Mouse (Mus musculus) neural tube, embryonic 14.5 days (tissue): ENCODE measurements around the gene Rrp7a. TPM values are rescaled to one million over a fixed set of nuclear protein-coding genes. Genes with fewer than 3 reads are reported as not detected.
A peak's percentile ranks its signal among the peaks of the same experiment; 100 is the strongest.
"Not testable (repeated sequence)": the region's sequence is repeated elsewhere in the genome, so short reads cannot be mapped to it uniquely, and the experiment has no call there.

ENCODE experiments used
- ATAC-seq: fragments of 200-750 bp; cut with Nextera tagmentation; 2 replicates; pipeline ENCODE4 v1.8.0; 2017; ENCODE audit warnings: low read depth, mild to moderate bottlenecking, moderate TSS enrichment, moderate library complexity
- H3K27ac ChIP-seq: fragments of 300-500 bp; sonication (generic); 2 replicates; pipeline ENCODE4 v1.5.1; 2014; ENCODE audit warnings: low read depth, mild to moderate bottlenecking, control low read depth, low read length, moderate library complexity, mixed read lengths
- H3K27me3 ChIP-seq: fragments of 300-500 bp; sonication (generic); 2 replicates; pipeline ENCODE4 v1.6.1; 2014; ENCODE audit warnings: low read length; ENCODE audit not compliant: control insufficient read depth, insufficient read depth
- H3K36me3 ChIP-seq: fragments of 300-500 bp; sonication (generic); 2 replicates; pipeline ENCODE4 v1.6.1; 2014; ENCODE audit warnings: low read length, mixed read lengths; ENCODE audit not compliant: control insufficient read depth, insufficient read depth
- H3K4me1 ChIP-seq: fragments of 300-500 bp; sonication (generic); 2 replicates; pipeline ENCODE4 v1.6.1; 2014; ENCODE audit warnings: low read length; ENCODE audit not compliant: control insufficient read depth, insufficient read depth
- H3K4me2 ChIP-seq: fragments of 300-500 bp; sonication (generic); 2 replicates; pipeline ENCODE4 v1.6.1; 2014; ENCODE audit warnings: mild to moderate bottlenecking, low read depth, low read length, control low read depth
- H3K4me3 ChIP-seq: fragments of 300-500 bp; sonication (generic); 2 replicates; pipeline ENCODE4 v1.5.1; 2014; ENCODE audit warnings: low read depth, low read length, control low read depth, mixed read lengths
- H3K9ac ChIP-seq: fragments of 300-500 bp; sonication (generic); replicated peaks from 2 replicates; pipeline ENCODE4 v1.6.1; 2014; ENCODE audit warnings: low read depth, mild to moderate bottlenecking, control low read depth, low read length, mixed read lengths
- H3K9me3 ChIP-seq: fragments of 300-500 bp; sonication (generic); 2 replicates; pipeline ENCODE4 v1.6.1; 2016; ENCODE audit warnings: low read length; ENCODE audit not compliant: control insufficient read depth
- WGBS: fragments of 180-500 bp; shearing (Covaris S2); extraction: QIAGEN DNeasy Blood & Tissue Kit; methylation state at CpG from one replicate; pipeline ENCODE4 v1.1.7; 2014; 5-methylcytosine and 5-hydroxymethylcytosine counted together
- polyA plus RNA-seq: library from polyadenylated mRNA; unstranded; fragments of >200 nt; fragmentation: Nextera tagmentation; extraction: Ambion mirVana; gene quantifications from 2 replicates; pipeline ENCODE4 v1.2.1, GENCODE M21; 2014

Gene Rrp7a
- polyA plus RNA-seq, 1 experiment from 2014 or later = 52.1 TPM

- H3K4me1 ChIP-seq = peaks cover 10% of the 10 kb centered on the region; the same call in 1 of the 2 replicates
Measured at GRCm38 (mm10) chr15:83148801-83149195, 26.2 kb upstream of the Rrp7a start.

GRCm38 (mm10) chr15:83148395-83148794 lies 25.8 kb upstream of the Rrp7a start:
- no peak for ATAC-seq
- H3K9me3 ChIP-seq = no peaks in the 10 kb centered on the region
- 4% methylated on average over 21 of the region's 21 CpGs for WGBS
- H3K27me3 ChIP-seq = no peaks in the 10 kb centered on the region
- peak overlapping the region; percentile 98 for H3K27ac ChIP-seq
- peak overlapping the region; percentile 73 for H3K4me3 ChIP-seq
- H3K4me1 ChIP-seq = peaks cover 12% of the 10 kb centered on the region; the same call in 1 of the 2 replicates
- H3K9ac ChIP-seq = peak overlapping the region; percentile 95
- peak overlapping the region; percentile 56 for H3K4me2 ChIP-seq
- H3K36me3 ChIP-seq = no peaks in the 10 kb centered on the region

More at GRCm38 (mm10) chr15:83148801-83149195, 26.2 kb upstream of the Rrp7a start:
- Histone ChIP-seq H3K9ac (peak overlapping the region; percentile 95), H3K27ac (peak overlapping the region; percentile 98), H3K4me3 (peak overlapping the region; percentile 73), H3K4me2 (peak overlapping the region; percentile 56), H3K36me3 (no peaks in the 10 kb centered on the region), H3K9me3 (no peaks in the 10 kb centered on the region), H3K27me3 (no peaks in the 10 kb centered on the region)
- WGBS = under 1% methylated on average over 41 of the region's 41 CpGs
- ATAC-seq = peak; percentile 84

GRCm38 (mm10) chr15:83145541-83145940 lies 22.9 kb upstream of the Rrp7a start:
- Histone ChIP-seq H3K4me3 (no peak overlapping the region), H3K9me3 (no peaks in the 10 kb centered on the region), H3K36me3 (no peaks in the 10 kb centered on the region), H3K27me3 (no peaks in the 10 kb centered on the region), H3K4me2 (no peak overlapping the region), H3K27ac (no peak overlapping the region), H3K4me1 (peaks cover 14% of the 10 kb centered on the region; the same call in 1 of the 2 replicates), H3K9ac (no peak overlapping the region)
- no peak for ATAC-seq
- WGBS = 94% methylated on average over 6 of the region's 6 CpGs

- peaks cover 10% of the 10 kb centered on the region; the same call in 1 of the 2 replicates for H3K4me1 ChIP-seq
- peaks cover 6% of the 10 kb centered on the region; the same call in 1 of the 2 replicates for H3K36me3 ChIP-seq
- no peaks in the 10 kb centered on the region for H3K27me3 ChIP-seq
- no peaks in the 10 kb centered on the region for H3K9me3 ChIP-seq
- ATAC-seq = no peak
- peak overlapping the region; percentile 28; the same call in 1 of the 2 replicates for H3K27ac ChIP-seq
- no peak overlapping the region for H3K4me2 ChIP-seq
- H3K9ac ChIP-seq = no peak overlapping the region
- WGBS = 43% methylated on average over 5 of the region's 5 CpGs
- no peak overlapping the region for H3K4me3 ChIP-seq
Measured at GRCm38 (mm10) chr15:83142861-83143260, 20.3 kb upstream of the Rrp7a start.

- Histone ChIP-seq H3K4me3 (no peak overlapping the region), H3K4me1 (no peaks in the 10 kb centered on the region), H3K9me3 (no peaks in the 10 kb centered on the region), H3K9ac (no peak overlapping the region), H3K36me3 (peaks cover 65% of the 10 kb centered on the region), H3K4me2 (no peak overlapping the region), H3K27me3 (no peaks in the 10 kb centered on the region), H3K27ac (no peak overlapping the region)
- ATAC-seq = no peak
- WGBS = 98% methylated on average over 2 of the region's 2 CpGs
Measured at GRCm38 (mm10) chr15:83135654-83136053, 13.1 kb upstream of the Rrp7a start.

GRCm38 (mm10) chr15:83134671-83135070 lies 12.1 kb upstream of the Rrp7a start:
- H3K27me3 ChIP-seq = no peaks in the 10 kb centered on the region
- no peak overlapping the region for H3K4me3 ChIP-seq
- ATAC-seq = no peak
- no peak overlapping the region for H3K9ac ChIP-seq
- peaks cover 75% of the 10 kb centered on the region for H3K36me3 ChIP-seq
- no peaks in the 10 kb centered on the region for H3K9me3 ChIP-seq
- WGBS = 87% methylated on average over 6 of the region's 6 CpGs
- no peak overlapping the region for H3K4me2 ChIP-seq
- no peak overlapping the region for H3K27ac ChIP-seq
- no peaks in the 10 kb centered on the region for H3K4me1 ChIP-seq

GRCm38 (mm10) chr15:83129530-83130231 lies 7.1 kb upstream of the Rrp7a start:
- H3K36me3 ChIP-seq = peaks cover 72% of the 10 kb centered on the region
- no peak for ATAC-seq
- no peaks in the 10 kb centered on the region for H3K9me3 ChIP-seq

GRCm38 (mm10) chr15:83127037-83127436 lies 4.4 kb upstream of the Rrp7a start:
- H3K27ac ChIP-seq, H3K4me3 ChIP-seq, H3K9ac ChIP-seq, ATAC-seq, H3K4me2 ChIP-seq, H3K4me1 ChIP-seq, H3K27me3 ChIP-seq, H3K9me3 ChIP-seq: not testable (repeated sequence)
- peaks cover 53% of the 10 kb centered on the region for H3K36me3 ChIP-seq
- WGBS = 32% methylated on average over 3 of the region's 3 CpGs

More at GRCm38 (mm10) chr15:83129530-83130231, 7.1 kb upstream of the Rrp7a start:
- Histone ChIP-seq H3K27me3 (no peaks in the 10 kb centered on the region), H3K27ac (no peak overlapping the region), H3K9ac (no peak overlapping the region), H3K4me1 (no peaks in the 10 kb centered on the region), H3K4me2 (no peak overlapping the region), H3K4me3 (no peak overlapping the region)
- WGBS = 90% methylated on average over 7 of the region's 7 CpGs

- WGBS = 78% methylated on average over 9 of the region's 9 CpGs
- H3K4me2 ChIP-seq = no peak overlapping the region
Measured at GRCm38 (mm10) chr15:83126582-83126981, 4.0 kb upstream of the Rrp7a start.

More at GRCm38 (mm10) chr15:83126582-83126981, 4.0 kb upstream of the Rrp7a start:
- no peaks in the 10 kb centered on the region; the same call in 1 of the 2 replicates for H3K27me3 ChIP-seq
- ATAC-seq = no peak
- H3K9me3 ChIP-seq = no peaks in the 10 kb centered on the region
- no peak overlapping the region for H3K4me3 ChIP-seq
- no peak overlapping the region for H3K9ac ChIP-seq
- H3K27ac ChIP-seq = no peak overlapping the region
- H3K4me1 ChIP-seq = no peaks in the 10 kb centered on the region
- H3K36me3 ChIP-seq = peaks cover 48% of the 10 kb centered on the region
